Mouse (Mus musculus) MEL (cell line): ENCODE results near the gene Igfn1.

Experiments used
- BHLHE40 ChIP-seq: IDR thresholded peaks from 2 replicates; pipeline ENCODE4 v1.6.1; 2012; ENCODE audit warnings: low read depth, mild to moderate bottlenecking, inconsistent platforms, low read length, improper control_type of control experiment, borderline replicate concordance
- CTCF ChIP-seq, 3 experiments: IDR thresholded peaks in 2 of 3; conservative IDR thresholded peaks in 1 of 3; 2 replicates each; pipeline ENCODE4 v1.5.1; 2011 to 2012; ENCODE audit warnings: low read length in 3 of 3, low read depth in 2 of 3, mild to moderate bottlenecking in 2 of 3, improper control_type of control experiment in 1 of 3, inconsistent platforms in 1 of 3, mixed read lengths in 1 of 3, moderate library complexity in 1 of 3; ENCODE audit not compliant: control insufficient read depth in 1 of 3, insufficient read depth in 1 of 3, poor library complexity in 1 of 3, severe bottlenecking in 1 of 3
- EP300 ChIP-seq, 2 experiments: IDR thresholded peaks; 2 replicates each; pipeline ENCODE4 v1.6.1; 2011; ENCODE audit warnings: improper control_type of control experiment in 2 of 2, low read length in 2 of 2, low read depth in 1 of 2, mild to moderate bottlenecking in 1 of 2
- ETS1 ChIP-seq: IDR thresholded peaks from 2 replicates; pipeline ENCODE4 v1.6.1; 2012; ENCODE audit warnings: low read depth, mild to moderate bottlenecking, inconsistent platforms, low read length, improper control_type of control experiment, moderate library complexity
- MAX ChIP-seq: IDR thresholded peaks from 2 replicates; pipeline ENCODE4 v1.6.1; 2011; ENCODE audit warnings: low read length, improper control_type of control experiment
- POLR2AphosphoS2 ChIP-seq: IDR thresholded peaks from 2 replicates; pipeline ENCODE4 v1.6.1; 2011; ENCODE audit warnings: low read length, improper control_type of control experiment
- TBP ChIP-seq: IDR thresholded peaks from 2 replicates; pipeline ENCODE4 v1.8.0; 2011; ENCODE audit warnings: low read depth, low read length, improper control_type of control experiment
- UBTF ChIP-seq: IDR thresholded peaks from 2 replicates; pipeline ENCODE4 v1.6.1; 2012; ENCODE audit warnings: low read depth, mild to moderate bottlenecking, inconsistent platforms, low read length, improper control_type of control experiment, moderate library complexity, borderline replicate concordance; ENCODE audit not compliant: insufficient read depth
- ZC3H11A ChIP-seq: IDR thresholded peaks from 2 replicates; pipeline ENCODE4 v1.6.1; 2012; ENCODE audit warnings: low read depth, mild to moderate bottlenecking, inconsistent platforms, low read length, improper control_type of control experiment

DNA sequence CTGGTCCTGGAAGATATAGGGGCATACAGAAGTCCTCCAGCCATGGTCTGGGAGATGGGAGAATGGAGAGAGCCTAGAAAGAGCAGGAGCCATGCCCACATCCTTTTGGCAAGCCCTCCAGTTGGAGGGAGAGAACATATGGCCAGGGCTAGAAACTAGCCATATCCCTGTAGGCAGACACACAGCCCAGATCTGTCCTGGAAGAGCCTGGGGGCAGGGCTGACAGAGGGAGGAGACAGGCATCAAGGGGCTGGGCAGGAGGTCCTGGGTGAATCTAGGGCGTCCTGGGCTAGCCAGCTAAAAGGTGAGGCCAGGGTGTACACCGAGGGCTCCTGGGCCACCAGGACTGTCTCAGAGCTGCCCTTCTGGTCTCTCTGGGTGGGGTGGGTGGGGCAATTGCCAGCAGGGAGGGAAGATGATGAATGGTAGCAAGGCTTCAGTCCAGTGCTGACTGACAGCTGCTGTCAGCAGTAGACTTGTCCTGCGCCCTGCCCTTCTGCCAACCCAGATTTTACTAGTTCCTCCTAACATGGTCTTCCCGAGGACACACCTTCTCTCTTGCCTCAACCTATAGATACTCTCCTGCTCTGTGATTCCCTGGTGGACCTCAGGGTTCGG is 81.7 kb downstream of the Igfn1 start:
- no peak for TF ChIP-seq CTCF (IDR thresholded peaks at IDR 0.05 in 2 of 3, conservative IDR thresholded peaks at IDR 0.05 in 1 of 3; ENCODE audit: control insufficient read depth in 1 of 3, insufficient read depth in 1 of 3, low read depth in 2 of 3, low read length in 3 of 3, poor library complexity in 1 of 3, severe bottlenecking in 1 of 3)
- TF ChIP-seq TBP, result no peak
- TF ChIP-seq UBTF, result no peak
- TF ChIP-seq POLR2AphosphoS2, result no peak
- TF ChIP-seq ETS1, result no peak
- no peak for TF ChIP-seq EP300 (IDR thresholded peaks at IDR 0.05; ENCODE audit: low read depth in 1 of 2, low read length in 2 of 2)
- TF ChIP-seq BHLHE40, result no peak
- no peak for TF ChIP-seq ZC3H11A
- no peak for TF ChIP-seq MAX
